Mouse (Mus musculus): ENCODE measurements around the gene Ppp1cb. TPM values are rescaled to one million over a fixed set of nuclear protein-coding genes. Genes with fewer than 3 reads are reported as not detected.

The Ppp1cb gene
- polyA plus RNA-seq, 1 experiment from 2014 or later, result 111 TPM

DNA sequence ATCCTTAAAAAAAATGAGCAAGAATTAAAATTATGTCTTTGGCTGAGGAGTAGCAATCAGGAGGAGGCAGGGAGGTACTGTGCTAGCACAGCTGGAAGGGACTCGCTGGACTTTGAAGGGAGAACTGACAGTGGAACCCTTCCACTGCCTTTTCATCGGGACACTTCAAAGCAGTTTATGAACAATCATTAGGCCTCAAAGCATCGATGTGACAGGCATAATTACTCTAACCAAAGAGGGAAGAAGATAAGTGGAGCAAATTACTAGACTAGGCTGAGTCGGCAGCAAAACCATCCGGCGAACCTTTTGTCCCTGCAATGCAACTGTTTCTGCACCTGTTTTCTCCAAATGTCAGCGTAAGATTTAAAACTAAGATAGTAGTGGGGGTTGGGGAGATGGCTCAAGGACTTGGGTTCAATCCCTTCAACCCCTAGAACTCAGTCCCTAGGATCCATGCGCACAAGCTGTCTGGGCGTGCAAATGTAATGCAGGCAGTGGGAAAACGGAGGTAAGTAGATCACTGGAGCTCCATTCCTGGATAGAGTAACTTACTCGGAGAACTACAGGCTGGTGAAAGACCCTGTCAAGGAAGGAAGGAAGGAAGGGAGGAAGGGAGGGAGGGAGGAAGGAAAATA, 13.2 kb upstream of the Ppp1cb start:
- no peaks in the 10 kb centered on the region for H3K36me3 ChIP-seq (replicated peaks)
- H3K4me2 ChIP-seq, result no peak overlapping the region
- H3K4me1 ChIP-seq (replicated peaks), result 0 out of 2 replicates have a peak, but pooled peaks cover 3% of the 10 kb centered on the region
- no peak overlapping the region for H3K4me3 ChIP-seq (replicated peaks)
- no peaks in the 10 kb centered on the region for H3K9me3 ChIP-seq (replicated peaks)
- peaks cover 2% of the 10 kb centered on the region; the same call in 1 of the 2 replicates for H3K27me3 ChIP-seq
- 58% methylated on average over 11 of the region's 11 CpGs for WGBS (ENCODE audit: insufficient replicate concordance)
- no peak for ATAC-seq (ENCODE audit: insufficient read depth)
- no peak overlapping the region for H3K9ac ChIP-seq
- no peak overlapping the region for H3K27ac ChIP-seq (replicated peaks)

DNA sequence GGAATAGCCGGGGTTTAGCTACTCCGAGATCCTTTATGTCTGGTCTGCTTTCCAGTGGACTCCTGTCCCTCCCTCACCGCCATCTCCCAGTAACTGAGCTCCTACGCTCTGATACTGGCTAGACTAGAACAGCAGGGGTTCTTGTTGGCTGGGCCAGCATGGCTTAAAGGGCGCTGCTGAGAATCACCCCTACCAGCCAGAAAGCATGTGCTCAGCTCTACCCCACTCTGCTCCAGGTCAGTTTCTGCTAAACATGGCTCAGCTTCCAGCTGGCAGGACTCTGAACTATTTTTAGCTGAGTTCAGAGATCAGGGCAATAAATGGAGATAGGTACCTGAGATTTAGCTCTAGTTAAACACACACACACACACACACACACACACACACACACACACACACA, 12.2 kb upstream of the Ppp1cb start:
- Histone ChIP-seq H3K27ac (replicated peaks) (no peak overlapping the region), H3K4me1 (replicated peaks) (0 out of 2 replicates have a peak, but pooled peaks cover 3% of the 10 kb centered on the region), H3K9ac (no peak overlapping the region), H3K4me3 (replicated peaks) (no peak overlapping the region), H3K27me3 (peaks cover 2% of the 10 kb centered on the region; the same call in 1 of the 2 replicates), H3K4me2 (no peak overlapping the region), H3K36me3 (replicated peaks) (no peaks in the 10 kb centered on the region), H3K9me3 (replicated peaks) (no peaks in the 10 kb centered on the region)
- no peak for ATAC-seq (ENCODE audit: insufficient read depth)
- 73% methylated on average over 5 of the region's 5 CpGs for WGBS (ENCODE audit: insufficient replicate concordance)

DNA sequence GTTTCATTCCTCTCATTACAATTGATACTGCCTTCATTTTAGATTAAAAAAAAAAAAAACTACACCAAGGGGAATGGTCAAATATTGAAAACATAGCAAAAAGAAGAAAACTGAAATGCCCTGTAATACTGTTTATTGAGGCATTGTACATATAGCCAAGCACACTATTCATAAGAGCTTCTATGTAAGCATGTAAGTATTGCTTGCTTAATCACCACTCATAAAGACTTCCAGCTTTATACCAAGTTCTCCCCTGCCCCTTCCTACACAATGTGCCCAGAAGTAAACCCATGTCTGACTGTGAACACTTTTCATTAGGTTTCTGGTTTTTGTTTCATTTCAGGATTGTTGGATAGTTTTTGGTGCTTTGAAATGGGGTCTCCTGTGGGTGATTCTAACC, 11.8 kb upstream of the Ppp1cb start:
- no peaks in the 10 kb centered on the region for H3K9me3 ChIP-seq (replicated peaks)
- H3K27ac ChIP-seq (replicated peaks), result no peak overlapping the region
- H3K4me2 ChIP-seq, result no peak overlapping the region
- H3K27me3 ChIP-seq, result peaks cover 3% of the 10 kb centered on the region; the same call in 1 of the 2 replicates
- no peak overlapping the region for H3K4me3 ChIP-seq (replicated peaks)
- no peak overlapping the region for H3K9ac ChIP-seq
- no peak for ATAC-seq (ENCODE audit: insufficient read depth)
- H3K36me3 ChIP-seq (replicated peaks), result no peaks in the 10 kb centered on the region
- H3K4me1 ChIP-seq (replicated peaks), result 0 out of 2 replicates have a peak, but pooled peaks cover 3% of the 10 kb centered on the region

DNA sequence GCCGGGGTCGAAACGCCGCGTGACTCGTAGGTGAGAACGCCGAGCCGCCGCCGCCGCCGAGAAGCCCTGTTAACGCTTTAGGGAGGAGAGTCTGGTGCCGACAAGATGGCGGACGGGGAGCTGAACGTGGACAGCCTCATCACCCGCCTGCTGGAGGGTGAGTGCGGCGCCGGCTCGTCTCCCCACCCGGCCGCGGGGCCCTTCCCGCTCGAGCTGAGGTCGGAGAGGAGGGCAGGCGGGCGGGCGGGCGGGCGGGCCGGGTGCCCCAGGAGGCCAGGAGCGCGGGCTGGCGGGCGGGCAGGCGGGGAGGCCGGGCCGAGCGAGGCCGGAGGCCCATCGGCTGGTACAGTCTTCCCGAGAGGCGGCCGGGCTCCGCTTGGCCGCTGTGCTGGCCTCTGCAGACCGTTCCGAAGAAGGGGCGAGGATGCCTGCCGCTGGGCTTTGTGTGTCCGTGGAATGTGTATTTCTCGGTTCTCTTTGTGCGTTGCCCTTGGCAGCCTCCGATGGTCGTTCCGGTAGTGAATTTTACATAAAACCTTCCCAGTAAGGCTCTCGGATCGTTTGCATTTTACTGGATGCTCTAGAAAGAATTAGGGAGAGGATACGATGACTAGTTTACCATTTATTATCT, 723 bp downstream of the Ppp1cb start:
- Histone ChIP-seq H3K4me2 (peak overlapping the region; percentile 57), H3K36me3 (replicated peaks) (0 out of 2 replicates have a peak, but pooled peaks cover 4% of the 10 kb centered on the region), H3K27me3 (peaks cover 3% of the 10 kb centered on the region; the same call in 1 of the 2 replicates), H3K9ac (peak overlapping the region; percentile 99), H3K4me1 (replicated peaks) (peaks cover 37% of the 10 kb centered on the region), H3K27ac (replicated peaks) (peak overlapping the region; percentile 99), H3K9me3 (replicated peaks) (no peaks in the 10 kb centered on the region), H3K4me3 (replicated peaks) (peak overlapping the region; percentile 85)
- under 1% methylated on average over 57 of the region's 63 CpGs for WGBS (ENCODE audit: insufficient replicate concordance)
- peak; percentile 51 for ATAC-seq (ENCODE audit: insufficient read depth)

DNA sequence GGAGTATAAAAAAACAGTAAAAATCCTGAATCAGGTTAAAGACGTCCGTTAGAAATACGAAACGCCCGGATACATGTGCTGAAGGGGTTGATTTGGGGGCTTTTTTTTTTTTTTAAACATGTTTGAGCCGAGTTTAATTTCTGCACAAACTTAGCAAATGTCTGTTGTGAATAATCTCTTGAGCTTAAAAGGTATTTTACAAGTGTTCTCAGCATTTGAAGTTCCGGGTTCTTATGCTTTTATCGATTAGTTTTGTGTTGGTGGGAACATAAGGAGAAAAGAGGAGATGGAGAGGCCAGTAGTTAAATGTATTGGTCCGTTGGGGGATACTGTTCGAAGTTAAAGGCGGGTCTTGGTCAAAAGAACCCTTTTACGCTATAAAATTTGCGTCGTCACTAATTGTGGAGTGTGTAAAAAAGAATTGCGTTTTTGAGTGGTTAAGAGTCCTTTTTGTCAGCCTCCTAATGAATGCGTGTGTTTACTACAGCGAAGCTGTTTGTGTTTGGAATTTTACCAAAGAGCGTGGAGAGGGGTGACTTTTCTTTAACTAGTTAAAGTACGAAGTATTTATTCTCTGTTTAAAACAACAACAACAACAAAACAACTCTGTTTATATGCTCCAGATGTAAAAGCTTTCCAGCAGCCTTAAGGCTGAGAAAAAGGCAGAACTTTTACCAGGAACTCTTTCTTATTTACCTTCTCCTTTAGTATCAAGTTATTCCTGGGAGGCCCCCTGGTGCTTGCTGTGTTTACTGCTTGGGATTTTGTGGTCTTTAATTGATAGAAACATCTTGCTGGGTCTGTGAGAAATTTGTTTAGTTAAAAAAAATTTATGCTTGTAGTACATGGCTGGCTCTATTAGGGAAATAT, 1.5 kb downstream of the Ppp1cb start:
- H3K27me3 ChIP-seq, result no peaks in the 10 kb centered on the region
- peak overlapping the region; percentile 99 for H3K27ac ChIP-seq (replicated peaks)
- 0 out of 2 replicates have a peak, but pooled peaks cover 4% of the 10 kb centered on the region for H3K36me3 ChIP-seq (replicated peaks)
- H3K9me3 ChIP-seq (replicated peaks), result no peaks in the 10 kb centered on the region
- peak overlapping the region; percentile 85 for H3K4me3 ChIP-seq (replicated peaks)
- H3K9ac ChIP-seq, result peak overlapping the region; percentile 99
- H3K4me2 ChIP-seq, result peak overlapping the region; percentile 57
- no peak for ATAC-seq (ENCODE audit: insufficient read depth)
- WGBS (ENCODE audit: insufficient replicate concordance), result under 1% methylated on average over 19 of the region's 19 CpGs
- H3K4me1 ChIP-seq (replicated peaks), result peaks cover 41% of the 10 kb centered on the region

DNA sequence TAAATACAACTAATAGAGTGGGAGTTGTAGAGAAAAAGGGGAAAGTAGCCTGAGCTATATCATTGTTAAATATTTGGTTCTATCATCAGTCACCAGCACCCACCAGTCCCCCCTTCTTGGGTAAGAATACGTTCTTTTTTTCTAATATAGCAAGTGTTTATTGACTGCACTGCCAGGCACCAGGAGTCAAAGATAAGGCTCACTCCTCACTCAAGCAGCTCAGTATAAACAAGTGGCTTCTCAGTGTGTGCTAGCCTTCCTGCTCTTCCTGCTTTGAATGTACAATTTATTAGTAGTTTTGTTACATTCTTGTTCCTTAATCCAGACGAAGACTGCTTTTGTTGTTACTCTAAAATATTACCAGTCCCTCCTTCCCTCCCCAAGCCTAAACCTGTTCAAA, 2.3 kb downstream of the Ppp1cb start:
- Histone ChIP-seq H3K4me3 (replicated peaks) (peak overlapping the region; percentile 85), H3K36me3 (replicated peaks) (0 out of 2 replicates have a peak, but pooled peaks cover 4% of the 10 kb centered on the region), H3K27me3 (no peaks in the 10 kb centered on the region), H3K9ac (peak overlapping the region; percentile 22), H3K9me3 (replicated peaks) (no peaks in the 10 kb centered on the region), H3K27ac (replicated peaks) (peak overlapping the region; percentile 70), H3K4me2 (peak overlapping the region; percentile 64), H3K4me1 (replicated peaks) (peaks cover 47% of the 10 kb centered on the region)
- WGBS (ENCODE audit: insufficient replicate concordance), result 8% methylated on average over 2 of the region's 2 CpGs
- ATAC-seq (ENCODE audit: insufficient read depth), result no peak

DNA sequence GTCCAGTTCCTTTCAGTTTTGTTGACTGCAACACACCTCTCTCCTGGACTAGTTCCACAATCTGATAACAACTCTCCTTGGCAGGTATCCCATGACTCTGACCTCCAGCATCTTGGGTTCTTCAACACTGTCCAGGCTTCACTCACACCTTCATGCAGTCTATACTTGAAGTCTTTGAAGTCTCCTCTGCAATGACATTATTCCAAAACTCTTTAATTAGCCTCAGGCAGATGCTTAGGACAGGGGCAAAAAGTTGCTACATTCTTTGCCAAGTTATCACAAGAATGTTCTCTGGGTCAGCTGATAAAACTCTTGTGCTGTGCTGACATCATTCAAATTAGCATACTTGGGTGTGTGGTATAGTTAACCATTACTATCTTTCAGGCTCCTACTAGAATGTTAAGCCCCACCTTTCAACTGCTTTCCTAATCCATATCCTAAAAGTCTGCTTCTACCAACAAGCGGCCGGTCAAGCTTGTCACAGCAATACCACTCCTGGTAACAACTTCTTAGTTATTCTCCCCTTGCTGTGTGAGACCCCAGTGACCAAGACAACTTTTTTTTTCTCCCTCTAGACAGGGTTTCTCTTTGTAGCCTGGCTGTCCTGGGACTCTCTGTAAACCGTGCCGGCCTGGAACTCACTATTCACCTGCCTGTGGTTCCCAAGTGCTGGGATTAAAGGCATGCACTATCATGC, 13.8 kb downstream of the Ppp1cb start:
- Histone ChIP-seq H3K4me3 (replicated peaks) (peak overlapping the region; percentile 17; the same call in 1 of the 2 replicates), H3K9ac (peak overlapping the region; percentile 45), H3K27me3 (no peaks in the 10 kb centered on the region), H3K27ac (replicated peaks) (peak overlapping the region; percentile 78), H3K9me3 (replicated peaks) (no peaks in the 10 kb centered on the region), H3K36me3 (replicated peaks) (0 out of 2 replicates have a peak, but pooled peaks cover 6% of the 10 kb centered on the region), H3K4me2 (peak overlapping the region; percentile 58), H3K4me1 (replicated peaks) (peaks cover 67% of the 10 kb centered on the region)
- ATAC-seq (ENCODE audit: insufficient read depth), result peak; percentile 91
- WGBS (ENCODE audit: insufficient replicate concordance), result 43% methylated on average over 4 of the region's 4 CpGs

DNA sequence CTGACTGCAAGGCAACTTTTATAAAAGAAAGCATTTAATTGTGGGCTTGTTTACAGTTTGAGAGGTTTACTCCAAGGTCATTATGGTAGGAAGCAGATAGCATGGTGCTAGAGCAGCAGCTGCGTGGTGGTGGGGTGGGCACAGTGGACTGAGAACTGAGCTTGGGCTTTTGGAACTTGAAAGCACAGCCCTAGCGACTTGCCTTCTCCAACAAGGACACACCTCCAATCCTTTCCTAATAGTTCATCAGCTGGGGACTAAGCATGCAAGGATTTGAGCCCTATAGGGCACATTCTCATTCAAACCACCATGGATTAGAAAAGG, 14.3 kb downstream of the Ppp1cb start:
- Histone ChIP-seq H3K4me2 (peak overlapping the region; percentile 58), H3K9ac (peak overlapping the region; percentile 45)
- peak; percentile 62 for ATAC-seq (ENCODE audit: insufficient read depth)

DNA sequence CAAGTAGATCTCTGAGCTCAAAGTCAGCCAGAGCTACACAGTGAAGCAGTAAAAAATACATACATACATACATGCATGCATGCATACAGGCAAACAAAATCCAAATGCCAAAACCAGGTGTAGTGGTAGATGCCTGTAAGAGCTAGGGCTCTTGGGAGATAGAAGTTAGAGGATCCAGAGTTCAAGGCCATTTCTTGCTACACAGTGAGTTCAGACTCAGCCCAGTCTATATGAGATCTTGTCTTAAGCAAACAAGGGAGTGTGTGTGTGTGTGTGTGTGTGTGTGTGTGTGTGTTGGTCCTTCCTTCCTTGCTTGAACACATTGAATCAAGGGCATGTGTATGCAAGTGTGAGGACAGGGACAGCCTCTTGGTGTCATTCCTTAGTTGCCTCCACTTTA, 17.9 kb downstream of the Ppp1cb start:
- Histone ChIP-seq H3K9me3 (replicated peaks) (no peaks in the 10 kb centered on the region), H3K4me2 (no peak overlapping the region), H3K27me3 (no peaks in the 10 kb centered on the region), H3K4me3 (replicated peaks) (no peak overlapping the region), H3K4me1 (replicated peaks) (peaks cover 40% of the 10 kb centered on the region), H3K36me3 (replicated peaks) (peaks cover 38% of the 10 kb centered on the region), H3K9ac (no peak overlapping the region), H3K27ac (replicated peaks) (no peak overlapping the region)
- no peak for ATAC-seq (ENCODE audit: insufficient read depth)

More for the DNA sequence above, 14.3 kb downstream of the Ppp1cb start:
- 0 out of 2 replicates have a peak, but pooled peaks cover 5% of the 10 kb centered on the region for H3K36me3 ChIP-seq (replicated peaks)
- H3K4me1 ChIP-seq (replicated peaks), result peaks cover 65% of the 10 kb centered on the region
- H3K4me3 ChIP-seq (replicated peaks), result peak overlapping the region; percentile 17; the same call in 1 of the 2 replicates
- H3K27ac ChIP-seq (replicated peaks), result peak overlapping the region; percentile 78
- H3K9me3 ChIP-seq (replicated peaks), result no peaks in the 10 kb centered on the region
- 43% methylated on average over 2 of the region's 2 CpGs for WGBS (ENCODE audit: insufficient replicate concordance)
- no peaks in the 10 kb centered on the region for H3K27me3 ChIP-seq

DNA sequence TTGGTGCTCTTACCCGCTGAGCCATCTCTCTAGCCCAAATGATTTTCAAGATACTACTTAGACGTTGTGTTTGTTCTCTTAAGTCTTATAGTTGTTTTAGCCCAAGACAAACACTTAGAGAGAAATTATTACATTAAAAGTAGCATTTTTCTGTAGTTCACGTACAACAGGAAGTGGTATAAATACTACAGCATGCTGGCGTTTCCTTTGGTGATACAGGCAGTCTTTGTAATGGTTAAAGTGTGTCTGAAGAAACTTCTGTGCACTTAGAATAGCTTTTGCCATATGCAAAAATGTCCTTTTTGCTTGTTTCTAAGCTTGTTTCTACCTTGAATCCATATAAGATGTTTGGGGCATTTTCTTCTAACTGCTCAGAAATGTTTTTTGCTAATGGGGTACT, 20.3 kb downstream of the Ppp1cb start:
- Histone ChIP-seq H3K4me2 (no peak overlapping the region), H3K27ac (replicated peaks) (no peak overlapping the region), H3K4me1 (replicated peaks) (peaks cover 23% of the 10 kb centered on the region), H3K9ac (no peak overlapping the region), H3K4me3 (replicated peaks) (no peak overlapping the region), H3K36me3 (replicated peaks) (peaks cover 54% of the 10 kb centered on the region), H3K9me3 (replicated peaks) (no peaks in the 10 kb centered on the region), H3K27me3 (no peaks in the 10 kb centered on the region)
- no peak for ATAC-seq (ENCODE audit: insufficient read depth)
- WGBS (ENCODE audit: insufficient replicate concordance), result 80% methylated on average over 4 of the region's 4 CpGs

Measured in liver, embryonic 15.5 days (tissue).